Mouse (Mus musculus) liver, adult 10 weeks (tissue): ENCODE measurements around the gene Ehd3. TPM values are rescaled to one million over a fixed set of nuclear protein-coding genes. Genes with fewer than 3 reads are reported as not detected.

Experiments used
- polyA plus RNA-seq: library from polyadenylated mRNA; stranded (reverse); fragments of 350-450 nt; fragmentation: Illumina TruSeq; extraction: RNeasy Lipid Tissue Mini Kit (QIAGEN cat#74804); gene quantifications from one replicate; pipeline ENCODE4 v1.2.3, GENCODE M21; 2014; ENCODE audit warnings: low read depth, low replicate concordance

The Ehd3 gene
- polyA plus RNA-seq: 27.1 TPM

GRCm38 (mm10) chr17:73803521-73804184 lies at the start of gene Ehd3:
Gene Ehd3 (plus strand): TSS chr17:73804134.

Other genes starting within 250 kb of the Ehd3 start
- gene Galnt14, start 93.7 kb upstream of the Ehd3 start, polyA plus RNA-seq: not detected
- 87.4 TPM for gene Xdh, start 146.1 kb downstream of the Ehd3 start, polyA plus RNA-seq
- gene Srd5a2, start 243.8 kb downstream of the Ehd3 start, polyA plus RNA-seq: 5.1 TPM